Comparison of ENCODE assay signal across 9 mouse cellular contexts in genomic region chr6:71030541-71030940, GRCm38 (mm10).
DNase-seq lines count a peak whose midpoint lies in the region; ATAC-seq and TF ChIP-seq lines count a peak whose summit lies in the region.
"Had no signal": no experiment of that assay in that cellular context is flagged by ENCODE, and none has a peak within 500 bp of the region (broad histone marks: within the 10 kb centered on the region; RNA-seq: fewer than 3 reads in every experiment).

No protein-coding gene starts in this region.

- no peaks in the 10 kb centered on the region for H3K27me3 ChIP-seq in forebrain, embryonic 15.5 days
- H3K27me3 ChIP-seq: liver, embryonic 15.5 days had no signal

- no peak overlapping the region for H3K4me3 ChIP-seq in left cerebral cortex, adult 2 months
- no peak overlapping the region for H3K4me3 ChIP-seq in forebrain, embryonic 15.5 days
- H3K4me3 ChIP-seq: liver, embryonic 15.5 days had no signal

- H3K9ac ChIP-seq in forebrain, embryonic 15.5 days (replicated peaks): no peak overlapping the region
- H3K9ac ChIP-seq: liver, embryonic 15.5 days had no signal

- peak; percentile 38 for DNase-seq in cerebellum, adult 8-10 months
- no peak for DNase-seq in left cerebral cortex, adult 2 months (ENCODE audit: extremely low spot score in 1 of 2, low spot score in 2 of 2)
- no peak for DNase-seq in left cerebral cortex, adult 11 months (ENCODE audit: low spot score)
- peak; percentile 6 for DNase-seq in c-Kit-positive CD71-positive TER-119-negative erythroid progenitor cells, embryonic 14.5 days (ENCODE audit: low read depth)
- peak; percentile 32 for DNase-seq in retina, embryonic 14.5 days (ENCODE audit: low spot score)
- DNase-seq in Muller cell, postnatal 12 days (ENCODE audit: inconsistent ontology term): no peak

- H3K4me1 ChIP-seq in forebrain, embryonic 15.5 days: no peaks in the 10 kb centered on the region
- H3K4me1 ChIP-seq: liver, embryonic 15.5 days had no signal

- no peak for ATAC-seq in cerebellum, adult (ENCODE audit: insufficient number of reproducible peaks, low FRiP score, low TSS enrichment)
- ATAC-seq in forebrain, embryonic 15.5 days (replicated peaks): no peak

- peak; percentile 63 for TF ChIP-seq CTCF in left cerebral cortex, adult 2 months (IDR thresholded peaks at IDR 0.05)

- 85% methylated on average over 5 of the region's 5 CpGs for WGBS in forebrain, embryonic 15.5 days

- H3K36me3 ChIP-seq in forebrain, embryonic 15.5 days: no peaks in the 10 kb centered on the region
- H3K36me3 ChIP-seq: liver, embryonic 15.5 days had no signal

- H3K27ac ChIP-seq in left cerebral cortex, adult 2 months: no peak overlapping the region
- H3K27ac ChIP-seq in forebrain, embryonic 15.5 days (replicated peaks): no peak overlapping the region
- H3K27ac ChIP-seq: liver, embryonic 15.5 days had no signal

- no peak overlapping the region for H3K4me2 ChIP-seq in forebrain, embryonic 15.5 days (replicated peaks)
- H3K4me2 ChIP-seq: liver, embryonic 15.5 days had no signal

- H3K9me3 ChIP-seq in forebrain, embryonic 15.5 days: no peaks in the 10 kb centered on the region
- H3K9me3 ChIP-seq: liver, embryonic 15.5 days had no signal

- intact Hi-C loops in left cerebral cortex, adult 2 months (cut with DNase I): loop anchor here (2.0 kb wide), 1 partner anchor 96 kb away; no protein-coding TSS in a partner anchor

Comparison
In these comparisons a context has a peak if more than half of its experiments do, and no peak if none do; other contexts are left out.
1. DNase-seq: peak in cerebellum, adult 8-10 months (single experiment), c-Kit-positive CD71-positive TER-119-negative erythroid progenitor cells, embryonic 14.5 days (single experiment) and retina, embryonic 14.5 days (single experiment); none in left cerebral cortex, adult 2 months (0 of 2), left cerebral cortex, adult 11 months (single experiment) and Muller cell, postnatal 12 days (single experiment).